Mouse (Mus musculus) testis, postnatal 10 days (tissue): ENCODE results near the gene Rabep1.

ENCODE experiments used
- DNase-seq: peaks from one replicate; pipeline ENCODE4 v3.0.0; 2021; ENCODE audit warnings: low spot score

The Rabep1 gene

GRCm38 (mm10) chr11:70844559-70845456 is at the start of gene Rabep1:
Gene Rabep1 (plus strand): TSS chr11:70844778.
- peak; percentile 99 for DNase-seq

GRCm38 (mm10) chr11:70802208-70802864 is 42.2 kb upstream of the Rabep1 start:
- no peak for DNase-seq

GRCm38 (mm10) chr11:70802865-70803261 is 41.7 kb upstream of the Rabep1 start:
- no peak for DNase-seq

GRCm38 (mm10) chr11:70803711-70804200 is 40.8 kb upstream of the Rabep1 start:
- DNase-seq = no peak

- DNase-seq = no peak
Measured at GRCm38 (mm10) chr11:70804395-70804794, 40.2 kb upstream of the Rabep1 start.

GRCm38 (mm10) chr11:70805641-70806175 is 38.9 kb upstream of the Rabep1 start:
- DNase-seq = no peak

- DNase-seq = no peak
Measured at GRCm38 (mm10) chr11:70806697-70807096, 37.9 kb upstream of the Rabep1 start.

DNA sequence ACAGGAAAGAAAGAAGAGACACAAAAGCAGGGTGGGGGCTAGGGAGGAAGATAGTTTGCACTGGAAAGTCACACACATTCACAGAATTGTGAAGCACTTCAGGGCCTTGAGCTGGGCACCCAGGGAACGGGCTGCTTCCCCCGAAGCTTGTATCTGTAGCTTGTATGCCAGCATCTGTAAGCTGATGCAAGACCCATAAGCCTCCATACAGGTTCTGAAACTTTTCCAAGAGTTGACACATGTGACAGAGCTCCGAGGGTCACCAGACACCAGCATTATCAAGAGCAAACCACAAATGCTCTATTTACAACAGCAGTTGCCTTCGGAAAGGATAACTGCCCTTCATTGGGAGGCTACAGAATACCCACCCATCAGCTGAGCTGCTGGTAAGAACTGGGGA is 36.9 kb upstream of the Rabep1 start:
- no peak for DNase-seq

GRCm38 (mm10) chr11:70808101-70808500 is 36.5 kb upstream of the Rabep1 start:
- DNase-seq = no peak

DNA sequence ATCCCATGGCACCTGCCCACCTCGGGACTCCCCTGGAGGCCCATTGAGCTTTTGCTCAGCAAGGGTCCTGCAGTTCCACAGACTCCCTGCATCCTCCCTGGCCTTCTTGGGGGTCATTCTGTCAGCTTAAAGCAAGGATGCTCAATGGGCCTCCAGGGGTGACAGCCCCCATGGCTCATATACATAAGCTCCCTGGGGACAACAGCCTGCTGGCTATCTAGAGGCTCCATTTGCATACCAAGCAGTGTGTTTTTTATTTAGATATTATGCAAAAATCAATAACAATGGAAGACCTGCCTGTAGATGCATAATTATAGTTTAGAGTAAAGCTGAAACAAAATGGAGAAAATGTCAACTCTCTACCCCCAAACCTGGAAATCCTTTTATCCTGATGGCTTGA is 35.6 kb upstream of the Rabep1 start:
- no peak for DNase-seq

GRCm38 (mm10) chr11:70811041-70811440 is 33.5 kb upstream of the Rabep1 start:
- DNase-seq = no peak

DNA sequence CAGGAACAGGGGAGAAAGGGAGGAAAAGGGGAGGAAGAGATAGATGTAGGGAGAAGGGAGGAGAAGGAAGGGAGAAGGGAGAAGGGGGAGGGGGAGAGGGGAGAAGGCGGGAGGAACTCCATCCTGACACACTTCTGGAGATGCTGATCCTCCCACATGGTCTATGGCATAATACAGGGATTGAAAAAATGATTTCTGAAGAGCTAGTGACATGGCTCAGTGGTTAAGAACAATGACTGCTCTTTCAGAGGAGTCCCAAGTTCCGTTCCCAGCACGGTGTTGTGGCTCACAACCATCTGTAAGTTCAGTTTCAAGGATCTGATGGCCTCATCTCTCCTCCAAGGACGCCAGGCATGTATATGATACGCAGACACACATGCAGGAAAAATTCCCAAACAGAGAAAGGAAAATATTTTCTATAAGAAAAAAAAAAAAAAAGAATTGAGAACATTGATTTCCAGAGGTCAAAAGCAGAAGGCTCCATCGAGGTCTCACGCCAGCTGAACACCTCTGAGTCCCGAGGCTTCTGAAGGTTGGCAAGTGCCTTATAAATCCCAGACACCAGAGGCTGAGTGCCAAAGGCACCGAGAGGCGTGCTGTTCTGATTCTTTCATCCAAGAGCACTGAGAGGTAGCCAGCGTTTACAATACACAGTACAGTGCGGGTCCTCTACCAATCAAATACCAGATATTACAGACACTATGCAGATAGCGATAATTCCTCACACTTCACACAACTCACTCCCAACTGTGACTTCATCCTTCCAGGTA is 32.9 kb upstream of the Rabep1 start:
- no peak for DNase-seq

DNA sequence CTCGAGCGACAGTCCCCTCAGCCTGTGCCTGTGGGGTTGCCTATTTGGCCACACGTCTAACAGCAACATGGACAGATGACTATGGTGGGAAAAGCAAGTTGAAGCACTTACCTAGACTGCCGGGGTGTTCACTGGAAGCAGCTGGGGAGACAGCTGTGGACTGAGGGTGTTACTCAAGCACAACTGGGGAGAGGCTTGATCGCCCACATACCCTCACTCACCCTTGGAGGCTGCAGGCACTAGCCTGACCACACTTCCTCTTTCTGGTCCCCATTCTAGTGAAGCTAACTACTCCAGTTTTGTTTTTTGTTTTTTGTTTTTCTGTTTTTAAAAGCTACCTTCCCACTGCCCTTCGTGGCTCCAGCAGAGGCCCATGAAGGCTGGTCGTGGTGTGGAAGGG is 32.2 kb upstream of the Rabep1 start, which contains the start of gene Scimp:
Scimp (minus strand) TSS at position 222 of the 400 bp plus-strand sequence.
- no peak for DNase-seq

GRCm38 (mm10) chr11:70815071-70815470 is 29.5 kb upstream of the Rabep1 start:
- DNase-seq = no peak

GRCm38 (mm10) chr11:70815498-70816078 is 29.0 kb upstream of the Rabep1 start:
- peak; percentile 67 for DNase-seq

DNA sequence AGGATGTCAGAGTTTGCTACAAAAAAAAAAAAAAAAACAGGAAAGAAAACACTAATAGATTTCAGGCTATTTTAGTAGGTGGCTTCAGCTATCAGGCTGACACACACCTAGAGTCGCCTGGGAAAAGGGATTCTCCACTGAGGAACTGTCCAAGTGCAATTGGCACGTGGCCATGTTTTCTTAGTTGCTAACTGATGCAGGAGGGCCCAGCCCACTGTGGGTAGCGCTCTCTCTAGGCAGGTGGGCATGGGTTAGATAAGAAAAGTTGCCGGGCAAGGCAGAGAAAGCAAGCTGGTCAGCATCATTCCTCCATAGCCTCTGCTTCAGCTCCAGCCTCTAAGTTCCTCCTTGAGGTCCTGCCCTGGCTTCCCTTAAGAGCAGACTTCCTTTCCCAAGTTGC is 27.8 kb upstream of the Rabep1 start:
- peak; percentile 59 for DNase-seq

GRCm38 (mm10) chr11:70820120-70820519 is 24.5 kb upstream of the Rabep1 start:
- no peak for DNase-seq

DNA sequence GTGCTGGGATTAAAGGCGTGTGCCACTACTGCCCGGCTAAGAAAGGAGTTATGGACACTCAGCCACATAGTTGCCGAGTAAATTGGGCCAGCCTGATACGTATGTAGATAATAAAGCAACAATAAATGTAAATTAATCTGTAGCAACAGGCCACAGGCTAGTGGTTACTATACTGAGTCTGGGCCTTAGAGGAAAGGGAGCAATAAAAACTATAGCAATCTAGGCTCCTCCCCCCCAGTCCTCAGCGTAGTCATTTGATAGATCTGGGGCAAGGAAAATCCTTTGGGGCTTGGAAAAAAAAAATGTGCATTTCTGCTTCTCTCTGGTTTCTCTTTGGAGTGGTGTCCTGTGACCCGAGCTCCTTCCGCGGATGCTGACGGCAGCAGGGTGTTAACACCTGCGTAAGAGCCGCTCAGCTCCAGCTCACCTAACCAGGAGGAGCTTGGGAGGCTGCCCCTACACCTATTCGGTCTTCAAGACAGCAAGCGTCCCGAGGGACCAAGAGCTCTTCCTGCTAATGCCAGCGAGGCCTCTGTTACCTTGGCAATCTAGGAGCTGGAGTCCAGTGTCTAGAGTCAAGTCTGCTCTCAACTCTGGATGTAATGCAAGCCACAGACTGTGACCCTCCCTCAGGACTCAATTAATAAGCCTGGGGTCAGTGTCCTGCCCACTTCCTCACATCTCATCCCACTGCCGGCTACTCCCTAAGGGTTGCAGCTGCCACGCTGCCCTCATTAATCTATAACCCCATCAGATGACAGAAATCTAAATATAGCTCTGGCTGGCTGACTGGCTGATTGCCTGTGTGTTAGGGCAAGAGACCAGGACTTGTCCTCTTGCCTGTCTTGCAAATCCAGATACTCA is 22.6 kb upstream of the Rabep1 start:
- DNase-seq = no peak

- no peak for DNase-seq
Measured at GRCm38 (mm10) chr11:70826207-70826606, 18.4 kb upstream of the Rabep1 start.

GRCm38 (mm10) chr11:70828975-70829615 is 15.5 kb upstream of the Rabep1 start:
- DNase-seq = no peak
